Mouse (Mus musculus) thymus, postnatal 10 days (tissue): ENCODE data around the gene Fcer2a.

ENCODE experiments used
- DNase-seq, 2 experiments: peaks; one replicate each; pipeline ENCODE4 v3.0.0; 2021; ENCODE audit warnings: low spot score in 2 of 2

The Fcer2a gene

GRCm38 (mm10) chr8:3676131-3676992 lies 17.6 kb downstream of the Fcer2a start, which contains the start of gene Trappc5:
Gene Trappc5 (plus strand): TSS chr8:3676299.
- peak; percentile 91 to 95 for DNase-seq

- no peak for DNase-seq
Observed at GRCm38 (mm10) chr8:3674671-3675070, 19.3 kb downstream of the Fcer2a start.

GRCm38 (mm10) chr8:3671980-3672491 lies 21.9 kb downstream of the Fcer2a start, which contains the start of gene Fcor:
Gene Fcor (minus strand): TSS chr8:3672362.
- peak; percentile 77 to 92 for DNase-seq

GRCm38 (mm10) chr8:3670388-3670787 lies 23.6 kb downstream of the Fcer2a start:
- DNase-seq = no peak

GRCm38 (mm10) chr8:3665507-3665906 lies 28.5 kb downstream of the Fcer2a start, which contains the start of gene Mcemp1:
Gene Mcemp1 (plus strand): TSS chr8:3665754.
- DNase-seq = no peak

- DNase-seq = no peak
Observed at GRCm38 (mm10) chr8:3664405-3664804, 29.6 kb downstream of the Fcer2a start.

- DNase-seq = no peak
Observed at GRCm38 (mm10) chr8:3660889-3661288, 33.1 kb downstream of the Fcer2a start.

GRCm38 (mm10) chr8:3656725-3657381 lies 37.1 kb downstream of the Fcer2a start:
- DNase-seq = no peak

GRCm38 (mm10) chr8:3655526-3655925 lies 38.4 kb downstream of the Fcer2a start, which contains the start of gene Retn:
Gene Retn (plus strand): TSS chr8:3655770.
- DNase-seq = no peak

- DNase-seq = no peak
Observed at GRCm38 (mm10) chr8:3654726-3655508, 39.1 kb downstream of the Fcer2a start.

- no peak for DNase-seq
Observed at GRCm38 (mm10) chr8:3652845-3653244, 41.1 kb downstream of the Fcer2a start.

- DNase-seq = no peak
Observed at GRCm38 (mm10) chr8:3648990-3649389, 45.0 kb downstream of the Fcer2a start.

- DNase-seq = no peak
Observed at GRCm38 (mm10) chr8:3648268-3648667, 45.7 kb downstream of the Fcer2a start.

GRCm38 (mm10) chr8:3647561-3647960 lies 46.4 kb downstream of the Fcer2a start:
- DNase-seq = no peak

- no peak for DNase-seq
Observed at GRCm38 (mm10) chr8:3646824-3647531, 47.0 kb downstream of the Fcer2a start.

- peak; percentile 16 to 23 for DNase-seq
Observed at GRCm38 (mm10) chr8:3645804-3646203, 48.2 kb downstream of the Fcer2a start.
